Mouse (Mus musculus): Measurements from ENCODE around the gene Aars2. TPM values are rescaled to one million over a fixed set of nuclear protein-coding genes. Genes with fewer than 3 reads are reported as not detected.

Aars2 gene
- 19.4 and 19.7 TPM in 2 replicates for polyA plus RNA-seq (2014; fragmentation: Nextera tagmentation; extraction: Ambion mirVana)

GRCm38 (mm10) chr17:45506700-45507189 is at the start of gene Aars2:
Gene Aars2 (plus strand): TSS chr17:45506841.
- Histone ChIP-seq H3K4me3 (ENCODE audit: low read depth, low read length) (peak within 1 kb of the TSS; percentile 82), H3K9me3 (ENCODE audit: control insufficient read depth, low read length) (no peaks in the 10 kb centered on the region), H3K9ac (ENCODE audit: low read depth, low read length) (peak within 1 kb of the TSS; percentile 89), H3K4me2 (peak within 1 kb of the TSS; percentile 64), H3K27ac (ENCODE audit: low read depth, low read length) (peak within 1 kb of the TSS; percentile 74; the same call in 1 of the 2 replicates), H3K27me3 (replicated peaks; ENCODE audit: control insufficient read depth, insufficient read depth, low read length) (no peaks in the 10 kb centered on the region), H3K4me1 (replicated peaks; ENCODE audit: control insufficient read depth, insufficient read depth, low read length) (peaks cover 6% of the 10 kb centered on the region; the same call in 1 of the 2 replicates), H3K36me3 (ENCODE audit: control insufficient read depth, insufficient read depth, low read length) (peaks cover 4% of the 10 kb centered on the region; the same call in 1 of the 2 replicates)
- ATAC-seq (replicated peaks; ENCODE audit: low FRiP score) = peak; percentile 90
- DNase-seq (ENCODE audit: low spot score) = peak; percentile 98
- under 1% methylated on average over 42 of the region's 42 CpGs for WGBS

DNA sequence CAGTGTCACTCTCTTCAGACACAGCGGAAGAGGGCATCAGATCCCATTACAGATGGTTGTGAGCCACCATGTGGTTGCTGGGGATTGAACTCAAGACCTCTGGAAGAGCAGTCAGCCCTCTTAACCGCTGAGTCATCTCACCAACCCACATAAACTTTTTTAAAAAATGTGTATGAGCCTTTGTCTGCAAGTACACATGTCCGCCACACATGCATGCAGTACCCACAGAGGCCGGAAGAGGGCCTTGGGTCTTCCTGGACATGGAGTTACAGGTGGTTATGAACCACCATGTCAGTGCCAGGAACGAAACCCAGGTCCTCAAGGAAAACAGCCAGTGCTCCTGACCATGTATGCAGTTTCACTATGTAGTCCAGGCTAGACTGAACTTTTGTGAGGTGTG is 49.2 kb upstream of the Aars2 start:
- Histone ChIP-seq H3K4me1 (replicated peaks; ENCODE audit: control insufficient read depth, insufficient read depth, low read length) (no peaks in the 10 kb centered on the region), H3K27me3 (replicated peaks; ENCODE audit: control insufficient read depth, insufficient read depth, low read length) (no peaks in the 10 kb centered on the region), H3K9me3 (ENCODE audit: control insufficient read depth, low read length) (no peaks in the 10 kb centered on the region), H3K9ac (ENCODE audit: low read depth, low read length) (no peak overlapping the region), H3K36me3 (ENCODE audit: control insufficient read depth, insufficient read depth, low read length) (no peaks in the 10 kb centered on the region), H3K27ac (ENCODE audit: low read depth, low read length) (no peak overlapping the region), H3K4me2 (no peak overlapping the region), H3K4me3 (ENCODE audit: low read depth, low read length) (no peak overlapping the region)
- ATAC-seq (replicated peaks; ENCODE audit: low FRiP score) = no peak
- 84% methylated on average over 5 of the region's 5 CpGs for WGBS
- no peak for DNase-seq (ENCODE audit: low spot score)

GRCm38 (mm10) chr17:45458516-45458915 is 48.1 kb upstream of the Aars2 start:
- ATAC-seq (replicated peaks; ENCODE audit: low FRiP score) (no peak), DNase-seq (ENCODE audit: low spot score) (no peak)
- Histone ChIP-seq H3K4me2 (no peak overlapping the region), H3K4me1 (replicated peaks; ENCODE audit: control insufficient read depth, insufficient read depth, low read length) (no peaks in the 10 kb centered on the region), H3K27me3 (replicated peaks; ENCODE audit: control insufficient read depth, insufficient read depth, low read length) (no peaks in the 10 kb centered on the region), H3K36me3 (ENCODE audit: control insufficient read depth, insufficient read depth, low read length) (no peaks in the 10 kb centered on the region), H3K9ac (ENCODE audit: low read depth, low read length) (no peak overlapping the region), H3K9me3 (ENCODE audit: control insufficient read depth, low read length) (no peaks in the 10 kb centered on the region), H3K4me3 (ENCODE audit: low read depth, low read length) (no peak overlapping the region), H3K27ac (ENCODE audit: low read depth, low read length) (no peak overlapping the region)
- 57% methylated on average over 4 of the region's 4 CpGs for WGBS

- ATAC-seq (replicated peaks; ENCODE audit: low FRiP score) (no peak), DNase-seq (ENCODE audit: low spot score) (no peak)
- Histone ChIP-seq H3K4me2 (no peak overlapping the region), H3K4me3 (ENCODE audit: low read depth, low read length) (no peak overlapping the region), H3K27ac (ENCODE audit: low read depth, low read length) (no peak overlapping the region), H3K9me3 (ENCODE audit: control insufficient read depth, low read length) (no peaks in the 10 kb centered on the region), H3K27me3 (replicated peaks; ENCODE audit: control insufficient read depth, insufficient read depth, low read length) (no peaks in the 10 kb centered on the region), H3K4me1 (replicated peaks; ENCODE audit: control insufficient read depth, insufficient read depth, low read length) (no peaks in the 10 kb centered on the region), H3K36me3 (ENCODE audit: control insufficient read depth, insufficient read depth, low read length) (no peaks in the 10 kb centered on the region), H3K9ac (ENCODE audit: low read depth, low read length) (no peak overlapping the region)
- WGBS = 82% methylated on average over 7 of the region's 8 CpGs
Observed at GRCm38 (mm10) chr17:45459062-45459461, 47.6 kb upstream of the Aars2 start.

GRCm38 (mm10) chr17:45462506-45462905 is 44.1 kb upstream of the Aars2 start:
- ATAC-seq (replicated peaks; ENCODE audit: low FRiP score) = no peak
- Histone ChIP-seq H3K27ac (ENCODE audit: low read depth, low read length) (no peak overlapping the region), H3K4me3 (ENCODE audit: low read depth, low read length) (no peak overlapping the region), H3K4me2 (no peak overlapping the region), H3K9me3 (ENCODE audit: control insufficient read depth, low read length) (no peaks in the 10 kb centered on the region; the same call in 1 of the 2 replicates), H3K27me3 (replicated peaks; ENCODE audit: control insufficient read depth, insufficient read depth, low read length) (no peaks in the 10 kb centered on the region), H3K9ac (ENCODE audit: low read depth, low read length) (no peak overlapping the region), H3K36me3 (ENCODE audit: control insufficient read depth, insufficient read depth, low read length) (no peaks in the 10 kb centered on the region), H3K4me1 (replicated peaks; ENCODE audit: control insufficient read depth, insufficient read depth, low read length) (no peaks in the 10 kb centered on the region)
- DNase-seq (ENCODE audit: low spot score) = no peak
- WGBS = 83% methylated on average over 4 of the region's 4 CpGs

GRCm38 (mm10) chr17:45464255-45464654 is 42.4 kb upstream of the Aars2 start:
- H3K9me3 ChIP-seq (ENCODE audit: control insufficient read depth, low read length) = no peaks in the 10 kb centered on the region; the same call in 1 of the 2 replicates
- WGBS = 83% methylated on average over 9 of the region's 9 CpGs

GRCm38 (mm10) chr17:45466701-45467100 is 39.9 kb upstream of the Aars2 start:
- Histone ChIP-seq H3K4me2 (no peak overlapping the region), H3K27me3 (replicated peaks; ENCODE audit: control insufficient read depth, insufficient read depth, low read length) (no peaks in the 10 kb centered on the region), H3K9me3 (ENCODE audit: control insufficient read depth, low read length) (no peaks in the 10 kb centered on the region; the same call in 1 of the 2 replicates), H3K27ac (ENCODE audit: low read depth, low read length) (no peak overlapping the region), H3K9ac (ENCODE audit: low read depth, low read length) (no peak overlapping the region), H3K36me3 (ENCODE audit: control insufficient read depth, insufficient read depth, low read length) (no peaks in the 10 kb centered on the region), H3K4me1 (replicated peaks; ENCODE audit: control insufficient read depth, insufficient read depth, low read length) (no peaks in the 10 kb centered on the region), H3K4me3 (ENCODE audit: low read depth, low read length) (no peak overlapping the region)
- WGBS = 54% methylated on average over 2 of the region's 2 CpGs
- no peak for DNase-seq (ENCODE audit: low spot score)
- ATAC-seq (replicated peaks; ENCODE audit: low FRiP score) = no peak

More at GRCm38 (mm10) chr17:45464255-45464654, 42.4 kb upstream of the Aars2 start:
- no peak overlapping the region for H3K27ac ChIP-seq (ENCODE audit: low read depth, low read length)
- no peaks in the 10 kb centered on the region for H3K36me3 ChIP-seq (ENCODE audit: control insufficient read depth, insufficient read depth, low read length)
- DNase-seq (ENCODE audit: low spot score) = no peak
- no peak overlapping the region for H3K4me2 ChIP-seq
- H3K4me1 ChIP-seq (replicated peaks; ENCODE audit: control insufficient read depth, insufficient read depth, low read length) = no peaks in the 10 kb centered on the region
- H3K4me3 ChIP-seq (ENCODE audit: low read depth, low read length) = no peak overlapping the region
- no peak overlapping the region for H3K9ac ChIP-seq (ENCODE audit: low read depth, low read length)
- no peaks in the 10 kb centered on the region for H3K27me3 ChIP-seq (replicated peaks; ENCODE audit: control insufficient read depth, insufficient read depth, low read length)
- ATAC-seq (replicated peaks; ENCODE audit: low FRiP score) = no peak

DNA sequence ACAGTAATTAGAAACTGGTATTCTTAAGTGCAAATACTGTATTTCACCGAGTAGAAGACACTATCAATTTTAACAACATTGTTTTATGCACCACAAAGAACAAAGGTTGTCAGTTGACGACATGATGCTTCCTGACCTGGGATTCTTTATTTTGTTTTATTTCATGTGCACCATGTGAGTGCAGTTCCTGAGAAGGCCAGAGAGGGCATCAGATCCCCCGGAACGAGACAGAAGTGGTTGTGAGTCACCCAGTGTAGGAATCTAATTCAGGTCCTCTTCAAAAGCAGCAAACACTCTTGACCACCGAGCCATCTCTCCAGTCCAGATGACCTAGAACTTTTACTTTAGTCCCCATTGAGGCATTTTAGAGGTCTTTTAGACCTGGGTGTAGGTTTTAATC is 38.3 kb upstream of the Aars2 start:
- H3K4me2 ChIP-seq = no peak overlapping the region
- H3K27ac ChIP-seq (ENCODE audit: low read depth, low read length) = no peak overlapping the region
- no peak overlapping the region for H3K9ac ChIP-seq (ENCODE audit: low read depth, low read length)
- no peaks in the 10 kb centered on the region for H3K4me1 ChIP-seq (replicated peaks; ENCODE audit: control insufficient read depth, insufficient read depth, low read length)
- H3K9me3 ChIP-seq (ENCODE audit: control insufficient read depth, low read length) = no peaks in the 10 kb centered on the region; the same call in 1 of the 2 replicates
- H3K4me3 ChIP-seq (ENCODE audit: low read depth, low read length) = no peak overlapping the region
- no peak for DNase-seq (ENCODE audit: low spot score)
- WGBS = 76% methylated on average over 5 of the region's 5 CpGs
- ATAC-seq (replicated peaks; ENCODE audit: low FRiP score) = no peak
- no peaks in the 10 kb centered on the region for H3K27me3 ChIP-seq (replicated peaks; ENCODE audit: control insufficient read depth, insufficient read depth, low read length)
- no peaks in the 10 kb centered on the region for H3K36me3 ChIP-seq (ENCODE audit: control insufficient read depth, insufficient read depth, low read length)

DNA sequence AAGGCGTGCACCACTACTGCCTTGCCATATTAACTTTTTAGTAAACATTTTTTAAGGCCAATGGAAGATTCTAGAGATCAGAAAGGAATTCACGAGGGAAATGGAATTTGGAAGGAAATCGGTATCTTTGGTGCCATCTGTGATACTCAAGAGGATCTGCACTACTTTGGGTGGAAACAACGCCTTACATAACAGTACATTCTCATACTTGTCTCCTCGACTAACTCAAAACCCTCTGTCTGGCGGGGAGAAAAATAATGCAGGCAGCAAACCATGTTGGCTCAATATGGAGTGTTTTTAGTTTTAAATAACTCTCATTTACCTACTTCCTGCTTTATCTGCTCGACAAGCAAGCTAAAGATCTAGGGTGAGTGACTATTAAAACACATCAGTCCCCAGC is 35.9 kb upstream of the Aars2 start:
- no peaks in the 10 kb centered on the region for H3K36me3 ChIP-seq (ENCODE audit: control insufficient read depth, insufficient read depth, low read length)
- DNase-seq (ENCODE audit: low spot score) = no peak
- H3K4me2 ChIP-seq = no peak overlapping the region
- H3K27me3 ChIP-seq (replicated peaks; ENCODE audit: control insufficient read depth, insufficient read depth, low read length) = peaks cover 11% of the 10 kb centered on the region
- peaks cover 4% of the 10 kb centered on the region; the same call in 1 of the 2 replicates for H3K4me1 ChIP-seq (replicated peaks; ENCODE audit: control insufficient read depth, insufficient read depth, low read length)
- H3K9me3 ChIP-seq (ENCODE audit: control insufficient read depth, low read length) = no peaks in the 10 kb centered on the region; the same call in 1 of the 2 replicates
- H3K27ac ChIP-seq (ENCODE audit: low read depth, low read length) = no peak overlapping the region
- WGBS = 73% methylated on average over 7 of the region's 7 CpGs
- H3K9ac ChIP-seq (ENCODE audit: low read depth, low read length) = no peak overlapping the region
- H3K4me3 ChIP-seq (ENCODE audit: low read depth, low read length) = no peak overlapping the region
- ATAC-seq (replicated peaks; ENCODE audit: low FRiP score) = no peak
